In the genomic region with DNA sequence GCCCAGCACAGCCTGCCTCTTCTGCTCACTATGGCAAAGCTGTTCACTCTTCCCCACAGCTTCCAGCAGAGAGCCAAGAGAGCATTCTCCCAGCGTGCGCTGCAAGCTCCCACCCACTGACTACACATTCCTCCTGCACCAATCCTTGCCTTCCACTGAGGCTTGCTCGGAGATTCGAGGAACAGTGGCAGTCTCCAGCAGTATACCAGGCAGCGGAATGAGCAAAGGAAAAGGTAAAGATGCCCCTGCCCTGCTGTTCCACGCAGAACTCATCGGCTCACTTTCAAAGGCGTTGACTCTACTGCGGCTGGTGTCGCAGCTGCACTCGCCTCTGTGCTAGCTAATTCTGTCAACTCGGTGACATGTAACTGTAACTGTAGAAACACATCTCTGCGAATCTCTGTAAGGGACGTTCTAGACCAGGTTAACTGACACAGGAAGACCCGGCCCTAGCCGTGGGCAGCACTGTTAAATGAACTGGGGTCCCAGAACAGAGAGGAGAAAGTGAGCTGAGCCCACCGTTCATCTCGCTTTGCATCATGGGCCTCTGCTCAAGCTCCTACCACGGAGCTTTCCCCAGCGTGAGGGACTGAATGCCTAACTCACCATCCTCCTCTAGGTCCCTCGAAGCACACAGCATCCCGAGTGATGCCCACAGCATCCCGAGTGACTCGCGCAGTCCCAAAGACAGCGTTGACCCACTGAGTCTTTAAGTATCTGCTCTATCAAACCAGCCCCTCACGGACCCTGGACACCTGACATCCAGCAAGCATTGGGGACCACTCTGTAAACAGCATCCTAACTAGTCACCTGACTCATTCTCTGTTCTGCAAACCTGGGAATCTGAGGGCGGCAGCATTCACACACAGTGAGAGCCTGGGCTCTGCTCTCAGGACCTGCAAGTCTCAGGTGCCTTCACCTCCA, we compare ENCODE assay signal across 9 mouse cellular contexts. TPM values are rescaled to one million over a fixed set of nuclear protein-coding genes. Genes with fewer than 3 reads are reported as not detected.
DNase-seq lines count a peak whose midpoint lies in the region; ATAC-seq lines count a peak whose summit lies in the region.
"Had no signal": no experiment of that assay in that cellular context is flagged by ENCODE, and none has a peak within 500 bp of the region (broad histone marks: within the 10 kb centered on the region; RNA-seq: fewer than 3 reads in every experiment).

No protein-coding gene starts in this region.

- intact Hi-C loops in left cerebral cortex, postnatal 14 days (cut with DNase I), result loop anchor here (5.0 kb wide), 1 partner anchor 86 kb away; no protein-coding TSS in a partner anchor

- peak; percentile 50 for ATAC-seq in heart, embryonic 15.5 days (replicated peaks; ENCODE audit: insufficient number of reproducible peaks, insufficient read depth, low FRiP score, low read depth)
- peak; percentile 60 for ATAC-seq in neural tube, embryonic 15.5 days (ENCODE audit: low FRiP score)
- no peak for ATAC-seq in granulocyte monocyte progenitor cell, adult 5-6 weeks (replicated peaks; ENCODE audit: poor library complexity, severe bottlenecking)
- ATAC-seq: Patski had no signal

- H3K4me2 ChIP-seq in heart, embryonic 15.5 days, result peak overlapping the region; percentile 77
- peak overlapping the region; percentile 92 for H3K4me2 ChIP-seq in neural tube, embryonic 15.5 days

- DNase-seq in heart, adult 18-20 months, result no peak
- DNase-seq in cerebellum, adult 9-11 months, result peak; percentile 33
- DNase-seq in frontal cortex, postnatal 25 days (ENCODE audit: low spot score in 2 of 2), result peak; percentile 38 to 58
- peak; percentile 74 to 87 for DNase-seq in left cerebral cortex, postnatal 14 days (ENCODE audit: low spot score in 2 of 2)
- DNase-seq in adrenal gland, postnatal 25 days, result no peak

- H3K9ac ChIP-seq in heart, embryonic 15.5 days, result peak overlapping the region; percentile 46
- peak overlapping the region; percentile 53 for H3K9ac ChIP-seq in neural tube, embryonic 15.5 days (replicated peaks)

- WGBS in heart, embryonic 15.5 days, result 4% methylated on average over 28 of the region's 28 CpGs
- WGBS in neural tube, embryonic 15.5 days, result under 1% methylated on average over 28 of the region's 28 CpGs

- peaks cover 45% of the 10 kb centered on the region for H3K4me1 ChIP-seq in heart, embryonic 15.5 days (replicated peaks)
- H3K4me1 ChIP-seq in neural tube, embryonic 15.5 days, result peaks cover 29% of the 10 kb centered on the region

- H3K36me3 ChIP-seq in heart, embryonic 15.5 days, result no peaks in the 10 kb centered on the region
- no peaks in the 10 kb centered on the region for H3K36me3 ChIP-seq in neural tube, embryonic 15.5 days

- H3K27me3 ChIP-seq in heart, embryonic 15.5 days, result 0 out of 2 replicates have a peak, but pooled peaks cover 3% of the 10 kb centered on the region
- H3K27me3 ChIP-seq in neural tube, embryonic 15.5 days (replicated peaks), result peaks cover 16% of the 10 kb centered on the region; the same call in 1 of the 2 replicates
- H3K27me3 ChIP-seq: Patski had no signal

- no peaks in the 10 kb centered on the region for H3K9me3 ChIP-seq in heart, embryonic 15.5 days (replicated peaks)
- H3K9me3 ChIP-seq in neural tube, embryonic 15.5 days (replicated peaks), result no peaks in the 10 kb centered on the region

- H3K27ac ChIP-seq in heart, embryonic 15.5 days, result no peak overlapping the region
- H3K27ac ChIP-seq in neural tube, embryonic 15.5 days (replicated peaks), result peak overlapping the region; percentile 73

- H3K4me3 ChIP-seq in heart, embryonic 15.5 days, result peak overlapping the region; percentile 43
- H3K4me3 ChIP-seq in neural tube, embryonic 15.5 days (replicated peaks), result peak overlapping the region; percentile 45

RNA-seq across cellular contexts. Expression of a gene that starts 59.5 kb away (rescaled TPM):
- polyA plus RNA-seq in heart, embryonic 15.5 days (2015; fragmentation: Nextera tagmentation; extraction: Ambion mirVana), result 4.6 and 5.0 TPM in 2 replicates
- total RNA-seq in heart, adult 18-20 months (2021), result 1 to 10 TPM; 4.4 to 5.0 TPM
- 1 to 10 TPM; 3.1 to 4.1 TPM for total RNA-seq in left cerebral cortex, postnatal 14 days (2021)
- 11.4 and 19.3 TPM in 2 replicates for polyA plus RNA-seq in neural tube, embryonic 15.5 days (2015; fragmentation: Nextera tagmentation; extraction: Ambion mirVana)
- total RNA-seq in adrenal gland, postnatal 25 days (2021), result 1.1 TPM in 1 of 2 replicates, not detected in the other
- total RNA-seq in granulocyte monocyte progenitor cell, adult 5-6 weeks (2014; fragmentation: Nextera tagmentation), result not detected in 2 replicates
- not detected in 2 replicates for total RNA-seq in granulocyte monocyte progenitor cell, adult 5-6 weeks (2017)

Comparison
In these comparisons a context has a peak if more than half of its experiments do, and no peak if none do; other contexts are left out.
1. DNase-seq: peak in cerebellum, adult 9-11 months (single experiment), frontal cortex, postnatal 25 days (2 of 2) and left cerebral cortex, postnatal 14 days (2 of 2); none in heart, adult 18-20 months (0 of 2) and adrenal gland, postnatal 25 days (single experiment).